Mouse (Mus musculus): ENCODE data around the gene Madd. TPM values are rescaled to one million over a fixed set of nuclear protein-coding genes. Genes with fewer than 3 reads are reported as not detected.

The Madd gene
- polyA plus RNA-seq, 2 experiments: 2.7 to 7.1 TPM

- TF ChIP-seq EP300 (IDR thresholded peaks at IDR 0.05; ENCODE audit: low read depth) (no peak), CTCF (IDR thresholded peaks at IDR 0.05; ENCODE audit: low read depth) (no peak)
- H3K27me3 ChIP-seq (ENCODE audit: control insufficient read depth, insufficient read depth, low read length): no peaks in the 10 kb centered on the region
- H3K4me3 ChIP-seq (ENCODE audit: insufficient read depth in 1 of 2, low read depth in 2 of 2, low read length in 2 of 2): no peak overlapping the region
- H3K9me3 ChIP-seq (ENCODE audit: control insufficient read depth, low read length): no peaks in the 10 kb centered on the region
- ATAC-seq (ENCODE audit: insufficient read depth) (no peak), DNase-seq (ENCODE audit: low read depth in 3 of 3, low spot score in 3 of 3) (no peak)
- no peak overlapping the region for H3K27ac ChIP-seq
- no peaks in the 10 kb centered on the region for H3K36me3 ChIP-seq (replicated peaks; ENCODE audit: control insufficient read depth, insufficient read depth, low read depth)
- H3K4me2 ChIP-seq (ENCODE audit: low read depth): no peak overlapping the region
- H3K4me1 ChIP-seq (replicated peaks; ENCODE audit: control insufficient read depth in 2 of 2, insufficient read depth in 2 of 2, low read length in 1 of 2): peaks cover 1 to 8% of the 10 kb centered on the region in 2 experiments
- 35% methylated on average over 3 of the region's 3 CpGs for WGBS (ENCODE audit: insufficient replicate concordance)
- H3K9ac ChIP-seq (replicated peaks): no peak overlapping the region
Observed at GRCm38 (mm10) chr2:91196577-91197001, 13.0 kb upstream of the Madd start.

DNA sequence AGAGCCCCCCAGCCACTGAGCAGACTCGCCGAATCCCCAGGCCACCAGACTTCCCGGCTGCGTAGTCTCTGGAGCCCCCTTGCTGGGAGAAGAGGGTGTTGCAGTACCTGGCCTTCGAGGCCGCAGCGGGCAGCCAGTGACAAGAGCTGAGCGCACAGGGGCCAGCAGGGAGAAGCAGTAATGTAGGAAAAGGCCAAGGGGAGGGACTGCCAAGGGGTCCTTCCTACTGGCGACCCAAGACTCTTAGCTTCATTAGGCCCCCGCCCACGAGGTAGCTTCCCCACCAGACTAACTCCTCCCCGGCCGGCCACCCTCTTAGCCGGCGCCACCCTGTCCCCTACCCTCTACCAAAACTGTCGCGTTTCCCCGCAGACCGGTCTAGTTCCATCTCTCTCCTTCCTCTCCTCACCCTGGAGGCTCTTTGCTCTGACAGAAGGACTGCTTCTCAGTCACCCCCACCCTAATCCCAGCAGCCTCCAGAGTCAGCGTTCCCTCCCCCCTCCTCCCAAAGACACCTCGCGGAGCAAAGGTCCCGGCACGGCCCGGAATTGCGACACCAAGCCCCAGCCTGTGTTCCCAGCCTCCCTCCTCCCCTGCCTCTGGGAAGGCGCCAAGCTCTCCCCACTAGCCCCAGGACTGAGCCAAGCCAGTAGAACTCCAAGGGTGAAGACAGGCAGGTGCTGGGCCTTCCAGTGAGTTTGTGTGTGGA lies 11.1 kb upstream of the Madd start:
- peaks cover 0 to 7% of the 10 kb centered on the region in 2 experiments; a peak in 2 of 4 replicates for H3K4me1 ChIP-seq (replicated peaks; ENCODE audit: control insufficient read depth in 2 of 2, insufficient read depth in 2 of 2, low read length in 1 of 2)
- H3K9me3 ChIP-seq (ENCODE audit: control insufficient read depth, low read length): no peaks in the 10 kb centered on the region
- peak overlapping the region; percentile 61 for H3K4me2 ChIP-seq (ENCODE audit: low read depth)
- TF ChIP-seq CTCF (IDR thresholded peaks at IDR 0.05; ENCODE audit: low read depth) (peak; percentile 89), EP300 (IDR thresholded peaks at IDR 0.05; ENCODE audit: low read depth) (no peak)
- H3K27me3 ChIP-seq (ENCODE audit: control insufficient read depth, insufficient read depth, low read length): no peaks in the 10 kb centered on the region
- H3K9ac ChIP-seq (replicated peaks): peak overlapping the region; percentile 27; the same call in 1 of the 2 replicates
- no peak for DNase-seq (ENCODE audit: low read depth in 3 of 3, low spot score in 3 of 3)
- 4% methylated on average over 27 of the region's 27 CpGs for WGBS (ENCODE audit: insufficient replicate concordance)
- no peak overlapping the region for H3K27ac ChIP-seq
- no peaks in the 10 kb centered on the region for H3K36me3 ChIP-seq (replicated peaks; ENCODE audit: control insufficient read depth, insufficient read depth, low read depth)
- peak overlapping the region; percentile 37 to 61 for H3K4me3 ChIP-seq (ENCODE audit: insufficient read depth in 1 of 2, low read depth in 2 of 2, low read length in 2 of 2)
- ATAC-seq (ENCODE audit: insufficient read depth): peak; percentile 69

- no peaks in the 10 kb centered on the region for H3K27me3 ChIP-seq (ENCODE audit: control insufficient read depth, insufficient read depth, low read length)
- peaks cover 0 to 4% of the 10 kb centered on the region in 2 experiments; a peak in 2 of 4 replicates for H3K4me1 ChIP-seq (replicated peaks; ENCODE audit: control insufficient read depth in 2 of 2, insufficient read depth in 2 of 2, low read length in 1 of 2)
- ATAC-seq (ENCODE audit: insufficient read depth): no peak
- DNase-seq (ENCODE audit: low read depth in 3 of 3, low spot score in 3 of 3): no peak
- H3K27ac ChIP-seq: no peak overlapping the region
- no peak for TF ChIP-seq CTCF (IDR thresholded peaks at IDR 0.05; ENCODE audit: low read depth)
- no peak for TF ChIP-seq EP300 (IDR thresholded peaks at IDR 0.05; ENCODE audit: low read depth)
- WGBS (ENCODE audit: insufficient replicate concordance): 74% methylated on average over 16 of the region's 16 CpGs
- H3K9me3 ChIP-seq (ENCODE audit: control insufficient read depth, low read length): no peaks in the 10 kb centered on the region
- H3K4me2 ChIP-seq (ENCODE audit: low read depth): no peak overlapping the region
- no peak overlapping the region for H3K4me3 ChIP-seq (ENCODE audit: insufficient read depth in 1 of 2, low read depth in 2 of 2, low read length in 2 of 2)
- H3K36me3 ChIP-seq (replicated peaks; ENCODE audit: control insufficient read depth, insufficient read depth, low read depth): no peaks in the 10 kb centered on the region
- H3K9ac ChIP-seq (replicated peaks): no peak overlapping the region
Observed at GRCm38 (mm10) chr2:91190501-91190900, 6.9 kb upstream of the Madd start.

- ATAC-seq (ENCODE audit: insufficient read depth) (no peak), DNase-seq (ENCODE audit: low read depth in 3 of 3, low spot score in 3 of 3) (no peak)
- Histone ChIP-seq H3K27me3 (ENCODE audit: control insufficient read depth, insufficient read depth, low read length) (no peaks in the 10 kb centered on the region), H3K4me1 (replicated peaks; ENCODE audit: control insufficient read depth in 2 of 2, insufficient read depth in 2 of 2, low read length in 1 of 2) (peaks cover 0 to 5% of the 10 kb centered on the region in 2 experiments; a peak in 2 of 4 replicates), H3K27ac (no peak overlapping the region), H3K4me3 (ENCODE audit: insufficient read depth in 1 of 2, low read depth in 2 of 2, low read length in 2 of 2) (no peak overlapping the region), H3K9ac (replicated peaks) (no peak overlapping the region), H3K4me2 (ENCODE audit: low read depth) (no peak overlapping the region), H3K36me3 (replicated peaks; ENCODE audit: control insufficient read depth, insufficient read depth, low read depth) (no peaks in the 10 kb centered on the region), H3K9me3 (ENCODE audit: control insufficient read depth, low read length) (no peaks in the 10 kb centered on the region)
- TF ChIP-seq CTCF (IDR thresholded peaks at IDR 0.05; ENCODE audit: low read depth): no peak
- TF ChIP-seq EP300 (IDR thresholded peaks at IDR 0.05; ENCODE audit: low read depth): no peak
- 45% methylated on average over 4 of the region's 4 CpGs for WGBS (ENCODE audit: insufficient replicate concordance)
Observed at GRCm38 (mm10) chr2:91187431-91187830, 3.8 kb upstream of the Madd start.

DNA sequence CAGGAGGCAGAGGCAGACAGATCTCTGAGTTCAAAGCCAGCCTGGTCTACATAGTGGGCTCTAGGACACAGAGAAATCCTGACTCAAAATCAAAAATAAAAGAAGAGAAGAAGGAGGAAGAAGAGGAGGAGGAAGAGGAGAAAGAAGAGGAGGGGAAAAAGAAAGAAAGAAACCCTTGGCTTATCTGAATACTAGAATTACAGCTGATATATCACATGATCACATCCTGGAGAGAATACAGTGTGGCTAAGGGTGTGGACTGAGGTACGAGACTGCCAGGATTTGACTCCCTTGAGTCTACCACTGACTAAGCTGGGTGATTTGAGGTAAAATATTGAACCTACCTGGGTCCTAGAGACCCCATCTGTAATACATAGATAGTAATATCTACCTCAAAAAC lies 2.6 kb upstream of the Madd start:
- H3K36me3 ChIP-seq (replicated peaks; ENCODE audit: control insufficient read depth, insufficient read depth, low read depth): no peaks in the 10 kb centered on the region
- H3K9me3 ChIP-seq (ENCODE audit: control insufficient read depth, low read length): no peaks in the 10 kb centered on the region
- no peak overlapping the region for H3K9ac ChIP-seq (replicated peaks)
- no peak for ATAC-seq (ENCODE audit: insufficient read depth)
- H3K4me3 ChIP-seq (ENCODE audit: insufficient read depth in 1 of 2, low read depth in 2 of 2, low read length in 2 of 2): no peak overlapping the region
- peaks cover 7 to 11% of the 10 kb centered on the region in 2 experiments for H3K4me1 ChIP-seq (replicated peaks; ENCODE audit: control insufficient read depth in 2 of 2, insufficient read depth in 2 of 2, low read length in 1 of 2)
- no peak overlapping the region for H3K4me2 ChIP-seq (ENCODE audit: low read depth)
- TF ChIP-seq EP300 (IDR thresholded peaks at IDR 0.05; ENCODE audit: low read depth) (no peak), CTCF (IDR thresholded peaks at IDR 0.05; ENCODE audit: low read depth) (no peak)
- no peaks in the 10 kb centered on the region for H3K27me3 ChIP-seq (ENCODE audit: control insufficient read depth, insufficient read depth, low read length)
- H3K27ac ChIP-seq: no peak overlapping the region
- no peak for DNase-seq (ENCODE audit: low read depth in 3 of 3, low spot score in 3 of 3)
- WGBS (ENCODE audit: insufficient replicate concordance): 27% methylated on average over 1 of the region's 1 CpGs

All from liver, embryonic 14.5 days (tissue).